Mouse (Mus musculus): ENCODE measurements at regions not wholly inside any gene's neighbourhood (a gene's known extent, or its start where the extent isn't known, plus 50 kb on each side); places are given as distances from the start of the nearest gene placed in this dataset.

DNA sequence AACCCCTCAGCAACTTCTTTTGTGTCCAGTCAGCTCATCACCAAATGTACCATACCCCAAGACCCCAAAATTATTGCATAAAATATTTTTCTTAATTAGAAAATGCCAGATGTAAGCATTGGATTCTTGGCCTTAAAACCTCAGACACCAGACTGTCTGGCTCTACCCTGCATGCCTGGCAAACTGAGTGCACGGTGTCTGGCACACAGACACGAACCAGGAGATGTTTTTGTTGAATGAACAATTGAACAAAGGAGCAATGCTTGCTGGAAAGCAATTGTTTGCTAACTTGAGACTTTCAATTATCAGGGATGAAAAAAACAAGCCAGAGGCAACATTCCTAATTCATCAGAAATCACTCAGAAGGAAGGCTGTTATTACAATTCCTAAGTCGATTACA lies 215.3 kb upstream of the Tmtc4 start:
- no peak overlapping the region for H3K4me2 ChIP-seq (replicated peaks; ENCODE audit: low read depth, low read length, severe bottlenecking)
- no peaks in the 10 kb centered on the region for H3K36me3 ChIP-seq (ENCODE audit: control insufficient read depth, insufficient read depth, low read length)
- 72% methylated on average over 3 of the region's 3 CpGs for WGBS
- no peak for ATAC-seq (ENCODE audit: low FRiP score, low read depth)
- no peak overlapping the region for H3K9ac ChIP-seq (ENCODE audit: low read depth, low read length, severe bottlenecking)
- DNase-seq (ENCODE audit: low spot score): no peak
- H3K4me3 ChIP-seq (replicated peaks; ENCODE audit: low read length): no peak overlapping the region
- TF ChIP-seq POLR2A (IDR thresholded peaks at IDR 0.05; ENCODE audit: borderline replicate concordance, extremely low read depth, insufficient read depth, insufficient read length): no peak
- peaks cover 8% of the 10 kb centered on the region for H3K4me1 ChIP-seq (ENCODE audit: control insufficient read depth, insufficient read depth, low read length)
- no peak overlapping the region for H3K27ac ChIP-seq (replicated peaks; ENCODE audit: low read depth, low read length)
- no peaks in the 10 kb centered on the region for H3K9me3 ChIP-seq (ENCODE audit: control insufficient read depth, low read length)
- H3K27me3 ChIP-seq (ENCODE audit: control insufficient read depth, insufficient read depth, low read length): no peaks in the 10 kb centered on the region

DNA sequence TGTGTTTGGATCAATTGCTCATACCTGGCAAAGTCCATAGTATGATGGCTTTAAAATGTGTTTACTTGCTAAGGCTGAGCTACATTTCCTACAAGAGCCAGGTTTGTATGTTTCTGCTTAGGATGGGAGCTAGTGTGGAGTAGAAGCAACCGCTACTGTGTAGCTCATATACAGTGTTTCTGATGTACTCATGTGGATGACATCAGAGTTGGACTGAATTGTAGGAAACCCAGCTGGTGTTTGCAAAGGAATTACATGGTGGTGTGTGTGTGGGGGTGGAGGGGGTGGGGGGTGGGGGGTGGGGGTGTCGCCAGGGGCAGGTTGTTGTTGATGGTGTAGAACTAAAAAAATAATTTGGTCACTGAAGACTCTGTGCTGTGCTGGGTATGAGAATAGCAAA lies 208.7 kb upstream of the Tmtc4 start:
- WGBS: 64% methylated on average over 2 of the region's 2 CpGs
- Histone ChIP-seq H3K9me3 (ENCODE audit: control insufficient read depth, low read length) (no peaks in the 10 kb centered on the region), H3K36me3 (ENCODE audit: control insufficient read depth, insufficient read depth, low read length) (no peaks in the 10 kb centered on the region), H3K4me3 (replicated peaks; ENCODE audit: low read length) (no peak overlapping the region), H3K4me1 (ENCODE audit: control insufficient read depth, insufficient read depth, low read length) (no peaks in the 10 kb centered on the region), H3K27ac (replicated peaks; ENCODE audit: low read depth, low read length) (no peak overlapping the region), H3K9ac (ENCODE audit: low read depth, low read length, severe bottlenecking) (no peak overlapping the region), H3K27me3 (ENCODE audit: control insufficient read depth, insufficient read depth, low read length) (no peaks in the 10 kb centered on the region), H3K4me2 (replicated peaks; ENCODE audit: low read depth, low read length, severe bottlenecking) (no peak overlapping the region)
- DNase-seq (ENCODE audit: low spot score) (no peak), ATAC-seq (ENCODE audit: low FRiP score, low read depth) (no peak)
- no peak for TF ChIP-seq POLR2A (IDR thresholded peaks at IDR 0.05; ENCODE audit: borderline replicate concordance, extremely low read depth, insufficient read depth, insufficient read length)

- H3K9ac ChIP-seq (ENCODE audit: low read depth, low read length, severe bottlenecking): no peak overlapping the region
- DNase-seq (ENCODE audit: low spot score): no peak
- H3K27ac ChIP-seq (replicated peaks; ENCODE audit: low read depth, low read length): no peak overlapping the region
- ATAC-seq (ENCODE audit: low FRiP score, low read depth): no peak
- H3K4me2 ChIP-seq (replicated peaks; ENCODE audit: low read depth, low read length, severe bottlenecking): no peak overlapping the region
- H3K4me1 ChIP-seq (ENCODE audit: control insufficient read depth, insufficient read depth, low read length): no peaks in the 10 kb centered on the region
- no peak for TF ChIP-seq POLR2A (IDR thresholded peaks at IDR 0.05; ENCODE audit: borderline replicate concordance, extremely low read depth, insufficient read depth, insufficient read length)
- no peaks in the 10 kb centered on the region for H3K27me3 ChIP-seq (ENCODE audit: control insufficient read depth, insufficient read depth, low read length)
- H3K4me3 ChIP-seq (replicated peaks; ENCODE audit: low read length): no peak overlapping the region
- no peaks in the 10 kb centered on the region for H3K9me3 ChIP-seq (ENCODE audit: control insufficient read depth, low read length)
- no peaks in the 10 kb centered on the region for H3K36me3 ChIP-seq (ENCODE audit: control insufficient read depth, insufficient read depth, low read length)
Measured at GRCm38 (mm10) chr14:123190729-123191128, 206.9 kb upstream of the Tmtc4 start.

GRCm38 (mm10) chr14:123187270-123188058 lies 203.6 kb upstream of the Tmtc4 start:
- no peak for TF ChIP-seq POLR2A (IDR thresholded peaks at IDR 0.05; ENCODE audit: borderline replicate concordance, extremely low read depth, insufficient read depth, insufficient read length)
- Histone ChIP-seq H3K9me3 (ENCODE audit: control insufficient read depth, low read length) (no peaks in the 10 kb centered on the region), H3K36me3 (ENCODE audit: control insufficient read depth, insufficient read depth, low read length) (no peaks in the 10 kb centered on the region), H3K9ac (ENCODE audit: low read depth, low read length, severe bottlenecking) (no peak overlapping the region), H3K4me1 (ENCODE audit: control insufficient read depth, insufficient read depth, low read length) (no peaks in the 10 kb centered on the region), H3K4me2 (replicated peaks; ENCODE audit: low read depth, low read length, severe bottlenecking) (no peak overlapping the region), H3K27ac (replicated peaks; ENCODE audit: low read depth, low read length) (no peak overlapping the region), H3K27me3 (ENCODE audit: control insufficient read depth, insufficient read depth, low read length) (no peaks in the 10 kb centered on the region), H3K4me3 (replicated peaks; ENCODE audit: low read length) (no peak overlapping the region)
- DNase-seq (ENCODE audit: low spot score) (no peak), ATAC-seq (ENCODE audit: low FRiP score, low read depth) (no peak)
- 57% methylated on average over 11 of the region's 11 CpGs for WGBS

- WGBS: 54% methylated on average over 2 of the region's 2 CpGs
- H3K27ac ChIP-seq (replicated peaks; ENCODE audit: low read depth, low read length): no peak overlapping the region
- H3K9ac ChIP-seq (ENCODE audit: low read depth, low read length, severe bottlenecking): no peak overlapping the region
- no peaks in the 10 kb centered on the region for H3K27me3 ChIP-seq (ENCODE audit: control insufficient read depth, insufficient read depth, low read length)
- DNase-seq (ENCODE audit: low spot score) (no peak), ATAC-seq (ENCODE audit: low FRiP score, low read depth) (no peak)
- no peaks in the 10 kb centered on the region for H3K9me3 ChIP-seq (ENCODE audit: control insufficient read depth, low read length)
- H3K4me2 ChIP-seq (replicated peaks; ENCODE audit: low read depth, low read length, severe bottlenecking): no peak overlapping the region
- H3K36me3 ChIP-seq (ENCODE audit: control insufficient read depth, insufficient read depth, low read length): no peaks in the 10 kb centered on the region
- no peaks in the 10 kb centered on the region for H3K4me1 ChIP-seq (ENCODE audit: control insufficient read depth, insufficient read depth, low read length)
- no peak for TF ChIP-seq POLR2A (IDR thresholded peaks at IDR 0.05; ENCODE audit: borderline replicate concordance, extremely low read depth, insufficient read depth, insufficient read length)
- H3K4me3 ChIP-seq (replicated peaks; ENCODE audit: low read length): no peak overlapping the region
Measured at GRCm38 (mm10) chr14:123173183-123173582, 189.3 kb upstream of the Tmtc4 start.
